Comparison of ENCODE assay signal across 1 mouse cellular context in genomic region chr5:77459896-77460717, GRCm38 (mm10).
A peak's percentile ranks its signal among the peaks of the same experiment; 100 is the strongest.
TF ChIP-seq lines count a peak whose summit lies in the region.

No protein-coding gene starts in this region.

TF ChIP-seq in MEL, 35 proteins besides CTCF, POLR2A, EP300 and RAD21 (continued from another document):
- peak; percentile 78 for TF ChIP-seq SMC3 (IDR thresholded peaks at IDR 0.05; ENCODE audit: low read depth, low read length)
- TF ChIP-seq ELF1 (IDR thresholded peaks at IDR 0.05; ENCODE audit: low read depth, low read length) = no peak
- TF ChIP-seq MYC (IDR thresholded peaks at IDR 0.05; ENCODE audit: low read depth, low read length) = peak; percentile 60; the same call in 1 of the 2 replicates
- no peak for TF ChIP-seq ETS1 (IDR thresholded peaks at IDR 0.05; ENCODE audit: low read depth, low read length)
- no peak for TF ChIP-seq MAFK (IDR thresholded peaks at IDR 0.05; ENCODE audit: borderline replicate concordance, low read depth, low read length)
- no peak for TF ChIP-seq MYB (IDR thresholded peaks at IDR 0.05; ENCODE audit: low read depth, low read length)
- TF ChIP-seq CHD1 (IDR thresholded peaks at IDR 0.05; ENCODE audit: low read depth, low read length) = no peak
- no peak for TF ChIP-seq E2F4 (IDR thresholded peaks at IDR 0.05; ENCODE audit: borderline replicate concordance, low read depth, low read length)
